Mouse (Mus musculus): ENCODE measurements around the gene Zar1l. TPM values are rescaled to one million over a fixed set of nuclear protein-coding genes. Genes with fewer than 3 reads are reported as not detected.

Gene Zar1l
- total and polyA plus RNA-seq, 3 experiments: not detected

DNA sequence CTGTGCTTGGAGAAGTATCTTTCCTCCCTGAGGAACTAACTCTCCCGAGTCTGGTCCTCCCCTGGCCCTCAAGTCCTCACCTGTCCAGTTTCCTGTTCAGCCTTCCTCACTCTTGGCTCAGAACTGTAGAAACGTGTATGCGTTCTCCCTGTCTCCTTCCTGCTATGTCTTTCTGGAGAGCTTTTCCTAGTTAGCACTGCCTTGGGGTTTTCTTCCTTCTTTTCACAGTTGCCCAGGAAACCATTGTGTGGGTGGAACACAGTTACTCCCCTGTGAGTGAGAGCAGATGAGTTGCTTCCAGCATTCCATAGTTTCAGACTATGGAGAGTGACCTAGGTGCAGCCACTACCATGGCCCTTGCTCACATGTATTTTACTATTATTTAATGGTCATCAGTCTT is 48.3 kb upstream of the Zar1l start:
- no peaks in the 10 kb centered on the region for H3K4me1 ChIP-seq (ENCODE audit: control insufficient read depth in 1 of 2, insufficient read depth in 2 of 2)
- dilution Hi-C loops (cut with MboI; ENCODE audit: extremely low pct_ligation_motif_present, extremely low pct_unique_long_range_greater_than_20kb, low sequenced_read_pairs): no loop called here
- H3K9me3 ChIP-seq (replicated peaks; ENCODE audit: low read length): no peaks in the 10 kb centered on the region
- no peak for DNase-seq (ENCODE audit: extremely low read depth)
- H3K4me2 ChIP-seq (ENCODE audit: insufficient read depth, low read depth, poor library complexity, severe bottlenecking): no peak overlapping the region
- no peak overlapping the region for H3K9ac ChIP-seq (ENCODE audit: insufficient read depth, low read depth)
- H3K27me3 ChIP-seq (replicated peaks): no peaks in the 10 kb centered on the region
- in situ Hi-C loops (cut with MboI; ENCODE audit: low pct_ligation_motif_present, low pct_unique_long_range_greater_than_20kb, low sequenced_read_pairs): no loop called here
- no peak overlapping the region for H3K27ac ChIP-seq (ENCODE audit: insufficient read depth, low read depth)
- H3K4me3 ChIP-seq (replicated peaks in 1 of 3; ENCODE audit: low read depth in 2 of 3, low read length in 2 of 3, poor library complexity in 1 of 3): no peak overlapping the region
- H3K79me2 ChIP-seq (replicated peaks; ENCODE audit: control insufficient read depth, extremely low read depth, insufficient read depth, poor library complexity, severe bottlenecking): no peaks in the 10 kb centered on the region; the same call in 1 of the 2 replicates
- TF ChIP-seq ZMIZ1 (IDR thresholded peaks at IDR 0.05; ENCODE audit: low read depth, low read length) (no peak), HCFC1 (IDR thresholded peaks at IDR 0.05; ENCODE audit: low read depth, low read length) (no peak), ZNF384 (IDR thresholded peaks at IDR 0.05; ENCODE audit: low read depth, low read length) (no peak), NELFE (IDR thresholded peaks at IDR 0.05; ENCODE audit: low read depth, low read length) (no peak), ELF1 (IDR thresholded peaks at IDR 0.05; ENCODE audit: low read depth, low read length) (no peak), EP300 (IDR thresholded peaks at IDR 0.05; ENCODE audit: low read length) (no peak), JUN (IDR thresholded peaks at IDR 0.05; ENCODE audit: insufficient read depth, low read depth, low read length) (no peak), NRF1 (IDR thresholded peaks at IDR 0.05; ENCODE audit: low read depth, low read length) (no peak), MAX (IDR thresholded peaks at IDR 0.05; ENCODE audit: low read length) (no peak), ZC3H11A (IDR thresholded peaks at IDR 0.05; ENCODE audit: low read depth, low read length) (no peak), USF2 (conservative IDR thresholded peaks at IDR 0.05; ENCODE audit: low read depth, low read length) (no peak), TBP (conservative IDR thresholded peaks at IDR 0.05; ENCODE audit: low read depth, low read length) (no peak)
- H3K36me3 ChIP-seq (replicated peaks in 1 of 2; ENCODE audit: control insufficient read depth in 1 of 2, insufficient read depth in 1 of 2, low read length in 1 of 2): peaks cover 63 to 93% of the 10 kb centered on the region in 2 experiments

DNA sequence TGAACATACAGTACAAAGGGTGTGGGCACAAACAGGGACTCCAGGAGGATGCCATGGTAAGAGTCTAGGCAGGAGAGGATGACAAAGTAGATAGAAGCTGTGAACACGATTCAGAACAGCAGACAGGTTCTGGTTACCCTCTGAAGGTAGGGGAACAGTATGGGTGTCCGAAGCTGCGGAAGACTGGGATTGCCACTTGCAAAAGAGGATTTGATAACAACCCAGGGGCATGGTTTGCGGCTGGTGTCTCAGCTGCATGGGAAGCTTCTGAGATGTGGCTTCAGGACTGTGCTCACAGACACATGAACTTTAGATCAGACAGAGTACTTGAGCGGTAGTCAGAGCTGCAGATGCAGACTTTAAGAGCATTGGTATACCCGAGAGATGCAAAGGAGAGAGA is 46.5 kb upstream of the Zar1l start:
- Histone ChIP-seq H3K9ac (ENCODE audit: insufficient read depth, low read depth) (no peak overlapping the region), H3K4me2 (ENCODE audit: insufficient read depth, low read depth, poor library complexity, severe bottlenecking) (no peak overlapping the region), H3K4me3 (replicated peaks in 1 of 3; ENCODE audit: low read depth in 2 of 3, low read length in 2 of 3, poor library complexity in 1 of 3) (no peak overlapping the region), H3K27me3 (replicated peaks) (no peaks in the 10 kb centered on the region), H3K79me2 (replicated peaks; ENCODE audit: control insufficient read depth, extremely low read depth, insufficient read depth, poor library complexity, severe bottlenecking) (no peaks in the 10 kb centered on the region; the same call in 1 of the 2 replicates), H3K36me3 (replicated peaks in 1 of 2; ENCODE audit: control insufficient read depth in 1 of 2, insufficient read depth in 1 of 2, low read length in 1 of 2) (peaks cover 61 to 92% of the 10 kb centered on the region in 2 experiments), H3K9me3 (replicated peaks; ENCODE audit: low read length) (no peaks in the 10 kb centered on the region), H3K4me1 (ENCODE audit: control insufficient read depth in 1 of 2, insufficient read depth in 2 of 2) (peaks cover 0 to 3% of the 10 kb centered on the region in 2 experiments; a peak in 2 of 4 replicates), H3K27ac (ENCODE audit: insufficient read depth, low read depth) (no peak overlapping the region)
- TF ChIP-seq ELF1 (IDR thresholded peaks at IDR 0.05; ENCODE audit: low read depth, low read length) (no peak), RCOR1 (conservative IDR thresholded peaks at IDR 0.05; ENCODE audit: low read depth, low read length) (no peak), ZC3H11A (IDR thresholded peaks at IDR 0.05; ENCODE audit: low read depth, low read length) (no peak), ETS1 (conservative IDR thresholded peaks at IDR 0.05; ENCODE audit: low read depth, low read length) (no peak), MEF2A (IDR thresholded peaks at IDR 0.05; ENCODE audit: borderline replicate concordance, low read depth, low read length) (no peak), SIN3A (IDR thresholded peaks at IDR 0.05; ENCODE audit: low read length) (no peak), MYC (IDR thresholded peaks at IDR 0.05; ENCODE audit: low read depth, low read length) (no peak), UBTF (IDR thresholded peaks at IDR 0.05; ENCODE audit: low read depth, low read length) (no peak), ZKSCAN1 (IDR thresholded peaks at IDR 0.05; ENCODE audit: borderline replicate concordance, low read depth, low read length) (no peak), JUND (conservative IDR thresholded peaks at IDR 0.05; ENCODE audit: low read depth, low read length) (no peak), RAD21 (IDR thresholded peaks at IDR 0.05; ENCODE audit: low read depth, low read length) (no peak), TBP (conservative IDR thresholded peaks at IDR 0.05; ENCODE audit: low read depth, low read length) (no peak)
- DNase-seq (ENCODE audit: extremely low read depth): no peak
- in situ Hi-C loops (cut with MboI; ENCODE audit: low pct_ligation_motif_present, low pct_unique_long_range_greater_than_20kb, low sequenced_read_pairs): no loop called here
- dilution Hi-C loops (cut with MboI; ENCODE audit: extremely low pct_ligation_motif_present, extremely low pct_unique_long_range_greater_than_20kb, low sequenced_read_pairs): no loop called here

All from CH12.LX (cell line).